Mouse (Mus musculus): ENCODE measurements around the gene Spats2l. TPM values are rescaled to one million over a fixed set of nuclear protein-coding genes. Genes with fewer than 3 reads are reported as not detected.

Gene Spats2l
- polyA plus RNA-seq (2012; ENCODE audit: low replicate concordance), result 0.19 TPM in 1 of 2 replicates, not detected in the other

DNA sequence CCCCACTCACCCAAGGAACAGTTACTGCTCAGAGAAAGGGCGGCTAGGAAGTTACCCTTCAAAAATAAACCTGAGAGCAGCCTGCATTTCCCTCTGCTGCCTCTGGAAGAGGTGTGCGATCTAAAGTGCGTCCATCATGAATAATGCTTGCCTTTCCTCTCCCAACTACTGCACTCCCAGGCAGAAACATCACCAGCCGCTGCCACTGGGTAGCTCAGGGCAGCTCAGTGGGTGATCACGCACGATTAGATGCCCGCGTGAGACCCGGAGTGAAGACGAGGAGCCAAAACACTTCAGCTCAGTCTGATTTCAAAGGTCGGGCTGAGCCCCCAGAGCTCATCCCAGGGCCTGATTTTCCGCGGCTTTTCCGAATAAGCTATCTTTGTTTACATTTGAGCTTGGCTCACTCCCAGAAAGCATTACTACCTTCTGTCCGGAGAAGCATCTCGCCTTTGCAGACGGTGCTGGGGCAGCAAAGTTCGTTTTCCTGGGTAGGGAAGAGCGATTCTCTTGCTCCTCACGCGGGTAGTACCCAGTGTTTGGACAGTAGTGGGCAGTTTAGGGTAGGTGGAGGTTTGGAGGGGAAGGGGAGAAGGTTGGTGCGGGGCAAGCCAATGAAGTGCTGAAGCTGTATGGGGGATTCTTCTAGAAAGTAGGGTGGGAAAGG lies at the start of gene Spats2l:
Gene Spats2l, plus strand, starts transcription at position 162 of the 667 bp plus-strand sequence.

DNA sequence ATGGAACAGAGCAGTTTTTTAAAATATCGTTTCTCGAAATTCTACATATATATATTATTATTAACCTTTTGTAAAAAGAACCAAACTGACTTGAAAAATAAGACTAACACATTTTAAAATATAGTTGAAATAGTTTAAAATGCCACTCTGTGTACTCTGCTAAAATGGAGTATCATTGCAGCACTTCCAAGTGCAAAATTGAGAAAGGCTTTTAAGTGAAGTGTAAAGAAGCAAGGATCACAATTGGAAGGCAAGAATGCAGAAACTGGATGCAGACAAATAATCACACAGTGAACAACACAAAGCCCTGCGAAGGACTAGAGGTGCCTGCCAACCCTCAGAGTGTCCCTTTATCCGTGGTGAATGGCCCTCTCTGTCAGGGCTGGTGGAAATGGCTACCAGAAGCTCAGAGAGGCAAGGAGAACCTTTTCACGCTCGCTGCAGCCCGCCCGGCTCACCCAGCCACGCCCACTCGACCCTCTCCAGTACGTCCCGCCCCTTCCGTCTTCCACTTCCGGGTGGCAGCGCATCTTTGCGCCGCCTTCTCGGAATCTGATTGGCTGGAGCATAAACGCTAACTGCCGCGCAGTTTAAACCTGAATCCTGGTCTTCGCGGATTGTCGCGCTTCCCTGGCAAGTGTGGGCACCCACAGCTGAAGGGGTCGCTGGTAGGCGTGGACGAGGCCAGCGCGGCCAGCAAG lies 221.6 kb downstream of the Spats2l start, which contains the start of gene Sgo2a:
Gene Sgo2a, plus strand, starts transcription at position 540 of the 701 bp plus-strand sequence.

Other genes starting within 250 kb of the Spats2l start
- gene Sgo2a, start 221.8 kb downstream of the Spats2l start, polyA plus RNA-seq (2012; ENCODE audit: low replicate concordance), result 0.51 and 0.82 TPM in 2 replicates
- 11.3 and 15.4 TPM in 2 replicates for gene Kctd18, start 244.8 kb downstream of the Spats2l start, polyA plus RNA-seq (2012; ENCODE audit: low replicate concordance)